1 mouse cellular context compared by ENCODE assay signal in the genomic region with DNA sequence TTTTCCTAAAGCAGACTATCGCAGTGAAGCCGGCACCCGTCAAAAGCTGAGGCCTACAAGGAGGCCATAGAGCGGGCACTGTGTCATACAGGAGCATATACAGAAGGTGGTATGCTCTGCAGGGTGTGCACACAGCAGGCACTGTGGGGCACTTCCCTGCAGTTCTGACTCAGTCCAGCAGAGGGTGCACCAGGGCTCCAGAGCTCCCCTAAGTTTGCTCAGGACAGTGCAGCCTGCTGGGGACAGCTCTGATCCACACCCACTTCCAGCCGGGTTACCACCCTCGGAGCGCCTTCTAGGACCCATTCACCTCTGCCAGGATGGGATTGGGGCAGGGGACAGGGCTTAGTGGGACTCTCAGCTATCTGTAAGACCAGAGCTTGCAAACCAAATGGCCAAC.
TF ChIP-seq lines count a peak whose summit lies in the region.

No protein-coding gene starts in this region.

TF ChIP-seq in CH12.LX, 34 proteins besides CTCF, POLR2A, EP300 and RAD21:
- TF ChIP-seq RCOR1 (conservative IDR thresholded peaks at IDR 0.05; ENCODE audit: low read depth, low read length) (no peak), USF2 (conservative IDR thresholded peaks at IDR 0.05; ENCODE audit: low read depth, low read length) (no peak), USF1 (IDR thresholded peaks at IDR 0.05; ENCODE audit: low read depth, low read length) (no peak), SIN3A (IDR thresholded peaks at IDR 0.05; ENCODE audit: low read length) (no peak), UBTF (IDR thresholded peaks at IDR 0.05; ENCODE audit: low read depth, low read length) (no peak), MAZ (IDR thresholded peaks at IDR 0.05; ENCODE audit: low read depth, low read length) (0 out of 2 replicates have a peak, but pooled peaks have one; percentile 35), E2F4 (IDR thresholded peaks at IDR 0.05; ENCODE audit: insufficient replicate concordance, low read depth, low read length) (no peak), ZC3H11A (IDR thresholded peaks at IDR 0.05; ENCODE audit: low read depth, low read length) (no peak), JUN (IDR thresholded peaks at IDR 0.05; ENCODE audit: insufficient read depth, low read depth, low read length) (no peak), SMC3 (IDR thresholded peaks at IDR 0.05; ENCODE audit: low read depth, low read length) (peak; percentile 90), IRF4 (IDR thresholded peaks at IDR 0.05; ENCODE audit: low read depth, low read length) (peak; percentile 39; the same call in 1 of the 2 replicates), MAFK (IDR thresholded peaks at IDR 0.05; ENCODE audit: insufficient replicate concordance, low read length) (no peak), MEF2A (IDR thresholded peaks at IDR 0.05; ENCODE audit: borderline replicate concordance, low read depth, low read length) (peak; percentile 46; the same call in 1 of the 2 replicates), TBP (conservative IDR thresholded peaks at IDR 0.05; ENCODE audit: low read depth, low read length) (no peak), JUND (conservative IDR thresholded peaks at IDR 0.05; ENCODE audit: low read depth, low read length) (no peak), ZNF384 (IDR thresholded peaks at IDR 0.05; ENCODE audit: low read depth, low read length) (no peak), MXI1 (IDR thresholded peaks at IDR 0.05; ENCODE audit: low read depth, low read length) (no peak), ELF1 (IDR thresholded peaks at IDR 0.05; ENCODE audit: low read depth, low read length) (peak; percentile 43; the same call in 1 of the 2 replicates), NRF1 (IDR thresholded peaks at IDR 0.05; ENCODE audit: low read depth, low read length) (peak; percentile 43; the same call in 1 of the 2 replicates), MYC (IDR thresholded peaks at IDR 0.05; ENCODE audit: low read depth, low read length) (0 out of 2 replicates have a peak, but pooled peaks have one; percentile 44), ZMIZ1 (IDR thresholded peaks at IDR 0.05; ENCODE audit: low read depth, low read length) (no peak), HCFC1 (IDR thresholded peaks at IDR 0.05; ENCODE audit: low read depth, low read length) (no peak), TCF12 (IDR thresholded peaks at IDR 0.05; ENCODE audit: low read depth, low read length) (0 out of 2 replicates have a peak, but pooled peaks have one; percentile 34), CHD1 (IDR thresholded peaks at IDR 0.05; ENCODE audit: low read depth, low read length) (no peak), GABPA (IDR thresholded peaks at IDR 0.05; ENCODE audit: insufficient replicate concordance, low read depth, low read length) (no peak), MAX (IDR thresholded peaks at IDR 0.05; ENCODE audit: low read length) (0 out of 2 replicates have a peak, but pooled peaks have one; percentile 24), NELFE (IDR thresholded peaks at IDR 0.05; ENCODE audit: low read depth, low read length) (peak; percentile 32; the same call in 1 of the 2 replicates), PAX5 (IDR thresholded peaks at IDR 0.05; ENCODE audit: low read length) (no peak), KAT2A (IDR thresholded peaks at IDR 0.05; ENCODE audit: insufficient replicate concordance, low read length) (no peak), BHLHE40 (IDR thresholded peaks at IDR 0.05; ENCODE audit: low read depth, low read length) (peak; percentile 29), ZKSCAN1 (IDR thresholded peaks at IDR 0.05; ENCODE audit: borderline replicate concordance, low read depth, low read length) (no peak), POLR2AphosphoS2 (IDR thresholded peaks at IDR 0.05; ENCODE audit: low read depth, low read length) (no peak), CHD2 (IDR thresholded peaks at IDR 0.05; ENCODE audit: low read length) (no peak), ETS1 (conservative IDR thresholded peaks at IDR 0.05; ENCODE audit: low read depth, low read length) (no peak)
